Mouse (Mus musculus): Measurements from ENCODE around the gene Ak3.

DNA sequence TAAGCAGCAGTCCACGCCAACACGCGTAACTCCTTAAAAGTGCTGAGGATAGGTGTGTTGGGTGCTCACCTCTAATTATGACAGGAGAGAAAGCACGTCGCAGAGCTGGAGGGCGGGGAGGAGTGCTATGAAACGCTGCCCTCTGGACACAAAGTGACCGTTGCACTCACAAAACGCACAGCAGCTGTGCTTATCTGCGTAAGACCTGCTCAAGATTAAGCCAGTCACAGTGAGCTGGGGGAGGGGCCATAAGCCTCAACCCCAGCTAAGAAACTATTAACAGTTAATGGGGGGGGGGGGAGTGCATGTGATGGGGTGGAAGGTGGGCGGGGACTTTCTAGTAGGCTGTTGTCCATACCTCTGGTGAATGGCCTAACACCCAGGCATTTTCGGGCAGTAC, 5.0 kb upstream of the Ak3 start:
- TF ChIP-seq GATA1 (IDR thresholded peaks at IDR 0.05; ENCODE audit: borderline replicate concordance, low read length) (no peak), FLI1 (IDR thresholded peaks at IDR 0.05; ENCODE audit: low read length) (no peak)
